In the genomic region with DNA sequence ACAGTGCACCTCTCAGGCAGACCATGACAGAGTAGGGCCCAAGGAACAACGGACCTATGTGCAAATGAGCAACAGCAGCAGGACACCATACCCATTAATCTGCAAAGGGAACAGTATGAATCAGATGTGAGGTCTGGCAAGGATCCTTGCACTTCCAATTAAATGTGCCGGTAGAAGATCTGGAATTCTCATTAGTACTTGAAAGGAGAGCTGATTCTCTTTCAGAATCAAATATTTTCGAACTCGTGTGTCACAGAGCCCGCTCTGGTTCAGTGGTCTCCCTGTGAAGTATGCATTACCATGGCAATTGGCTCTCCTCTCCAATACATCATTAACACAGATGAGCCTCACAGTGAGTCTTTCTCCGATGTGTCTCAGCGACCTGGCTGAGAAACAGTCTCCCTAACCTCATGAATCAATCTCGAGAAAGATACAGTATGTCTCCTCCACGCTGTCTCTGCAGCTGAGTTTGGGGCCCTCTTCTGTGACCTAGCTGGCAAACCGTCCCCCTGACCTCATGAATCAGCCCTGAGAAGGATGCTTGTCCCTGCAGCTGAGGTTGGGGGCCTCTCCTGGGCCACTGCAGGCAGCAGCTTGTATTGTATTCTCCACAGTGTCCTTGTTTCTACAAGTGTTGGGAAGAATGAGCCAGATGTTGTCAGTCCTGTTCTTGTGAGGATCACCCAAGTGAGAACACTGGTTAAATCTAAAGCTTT, we compare ENCODE assay signal across 11 mouse cellular contexts.
DNase-seq lines count a peak whose midpoint lies in the region; ATAC-seq lines count a peak whose summit lies in the region.
"Had no signal": no experiment of that assay in that cellular context is flagged by ENCODE, and none has a peak within 500 bp of the region (broad histone marks: within the 10 kb centered on the region; RNA-seq: fewer than 3 reads in every experiment).

No protein-coding gene starts in this region.

- H3K4me3 ChIP-seq in kidney, embryonic 14.5 days (ENCODE audit: low read length), result no peak overlapping the region
- H3K4me3 ChIP-seq in hindbrain, embryonic 15.5 days, result no peak overlapping the region
- H3K4me3 ChIP-seq: neural tube, embryonic 12.5 days had no signal

- no peaks in the 10 kb centered on the region for H3K9me3 ChIP-seq in kidney, embryonic 14.5 days (ENCODE audit: control insufficient read depth, low read length)
- no peaks in the 10 kb centered on the region for H3K9me3 ChIP-seq in hindbrain, embryonic 15.5 days
- H3K9me3 ChIP-seq: neural tube, embryonic 12.5 days had no signal

- H3K9ac ChIP-seq in kidney, embryonic 14.5 days (ENCODE audit: low read depth, low read length), result no peak overlapping the region
- no peak overlapping the region for H3K9ac ChIP-seq in hindbrain, embryonic 15.5 days
- H3K9ac ChIP-seq: neural tube, embryonic 12.5 days had no signal

- ATAC-seq in kidney, embryonic 14.5 days (ENCODE audit: low FRiP score, low TSS enrichment), result peak; percentile 90
- ATAC-seq in hindbrain, embryonic 15.5 days (ENCODE audit: low FRiP score, low read depth), result peak; percentile 63; the same call in 1 of the 2 replicates

- WGBS in kidney, embryonic 14.5 days, result 23% methylated on average over 10 of the region's 10 CpGs
- WGBS in hindbrain, embryonic 15.5 days, result 27% methylated on average over 10 of the region's 10 CpGs

- H3K4me2 ChIP-seq in kidney, embryonic 14.5 days (replicated peaks; ENCODE audit: low read depth, low read length), result no peak overlapping the region
- H3K4me2 ChIP-seq in hindbrain, embryonic 15.5 days, result no peak overlapping the region
- H3K4me2 ChIP-seq: neural tube, embryonic 12.5 days had no signal

- no peaks in the 10 kb centered on the region for H3K27me3 ChIP-seq in kidney, embryonic 14.5 days (ENCODE audit: control insufficient read depth, insufficient read depth, low read length)
- H3K27me3 ChIP-seq in hindbrain, embryonic 15.5 days, result no peaks in the 10 kb centered on the region

- H3K27ac ChIP-seq in kidney, embryonic 14.5 days (ENCODE audit: low read depth, low read length), result no peak overlapping the region; the same call in 1 of the 2 replicates
- peak overlapping the region; percentile 12 for H3K27ac ChIP-seq in hindbrain, embryonic 15.5 days (replicated peaks)
- H3K27ac ChIP-seq: neural tube, embryonic 12.5 days had no signal

- H3K4me1 ChIP-seq in kidney, embryonic 14.5 days (ENCODE audit: control insufficient read depth, insufficient read depth, low read length), result peaks cover 21% of the 10 kb centered on the region
- peaks cover 52% of the 10 kb centered on the region for H3K4me1 ChIP-seq in hindbrain, embryonic 15.5 days (replicated peaks)

- H3K36me3 ChIP-seq in kidney, embryonic 14.5 days (ENCODE audit: control insufficient read depth, insufficient read depth, low read length), result no peaks in the 10 kb centered on the region
- no peaks in the 10 kb centered on the region for H3K36me3 ChIP-seq in hindbrain, embryonic 15.5 days
- H3K36me3 ChIP-seq: neural tube, embryonic 12.5 days had no signal

- no peak for DNase-seq in kidney, adult 9 months
- peak; percentile 11 for DNase-seq in fat pad, adult 2 months (ENCODE audit: extremely low read depth, low read depth, low spot score)
- peak; percentile 38 for DNase-seq in neural tube, embryonic 10.5 days (ENCODE audit: extremely low spot score, low spot score)
- no peak for DNase-seq in right cerebral cortex, postnatal 25 days
- no peak for DNase-seq in heart, adult 18-20 months
- DNase-seq: heart, adult 11 months; lung, postnatal 10 days; thymus, adult 2 months had no signal

Comparison
In these comparisons a context has a peak if more than half of its experiments do, and no peak if none do; other contexts are left out.
1. DNase-seq: peak in fat pad, adult 2 months (single experiment) and neural tube, embryonic 10.5 days (single experiment); none in kidney, adult 9 months (single experiment), right cerebral cortex, postnatal 25 days (single experiment) and heart, adult 18-20 months (0 of 2).